Mouse (Mus musculus) left cerebral cortex, postnatal 36 days (tissue): ENCODE data around the gene Lysmd1. TPM values are rescaled to one million over a fixed set of nuclear protein-coding genes. Genes with fewer than 3 reads are reported as not detected.

Experiments used
- DNase-seq, 2 experiments: peaks; one replicate each; pipeline ENCODE4 v3.0.0; 2021 to 2022; ENCODE audit warnings: low spot score in 2 of 2, mixed read lengths in 1 of 2
- intact Hi-C: fragments of 180-260 bp; cut with DNase I; formaldehyde crosslinking; loops from one replicate; pipeline ENCODE4 v1.15.1; 2025
- microRNA-seq: library from miRNA; unstranded; fragments of <30 nt; microRNA quantifications from one replicate; pipeline ENCODE4 v1.2.0, GENCODE M21; 2022
- total RNA-seq, 2 experiments: library from RNA; stranded (reverse); gene quantifications; 2 replicates each; pipeline ENCODE4 v1.2.3; 2021

Gene Lysmd1
- total RNA-seq, 2 experiments from 2014 or later: 16.3 to 18.4 TPM

DNA sequence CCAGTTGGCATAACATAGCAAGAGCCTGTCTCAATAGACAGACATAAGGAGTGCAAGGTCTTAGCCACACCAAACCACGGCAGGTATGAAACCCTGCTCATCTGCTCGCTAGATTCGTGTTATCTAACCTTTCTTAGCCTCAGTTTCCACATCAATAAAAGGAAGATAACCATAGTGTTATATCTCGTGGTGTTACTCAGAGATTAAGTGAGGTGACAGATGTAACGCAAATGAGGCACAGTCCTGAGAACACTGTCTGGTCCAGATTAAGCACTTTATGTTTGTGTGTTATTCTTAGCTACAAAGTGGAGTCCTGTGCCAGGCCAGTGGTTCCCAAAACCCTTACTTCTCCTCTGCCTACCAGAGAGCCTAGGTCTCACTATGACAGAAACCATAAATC, 31.0 kb downstream of the Lysmd1 start:
- intact Hi-C loops: no loop called here
- DNase-seq: no peak

DNA sequence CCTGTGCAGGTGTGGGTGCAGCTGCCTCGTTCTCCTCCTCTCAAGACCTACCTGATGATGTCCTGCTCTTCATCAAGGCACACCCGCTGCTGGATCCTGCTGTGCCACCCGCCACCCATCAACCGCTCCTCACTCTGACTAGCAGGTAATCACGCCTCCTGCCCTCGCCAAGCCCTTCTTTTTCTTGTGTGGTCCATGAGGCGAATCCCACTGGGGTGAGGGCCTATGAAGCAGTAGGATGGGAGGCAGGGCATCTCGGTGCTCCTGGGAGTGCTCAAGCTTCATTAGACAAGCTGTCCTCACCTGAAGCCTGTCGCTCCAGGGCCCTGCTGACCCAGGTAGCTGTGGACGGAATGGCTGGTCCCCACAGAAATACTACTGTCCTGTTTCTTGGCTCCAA, 36.1 kb downstream of the Lysmd1 start:
- intact Hi-C loops: no loop called here
- no peak for DNase-seq

DNA sequence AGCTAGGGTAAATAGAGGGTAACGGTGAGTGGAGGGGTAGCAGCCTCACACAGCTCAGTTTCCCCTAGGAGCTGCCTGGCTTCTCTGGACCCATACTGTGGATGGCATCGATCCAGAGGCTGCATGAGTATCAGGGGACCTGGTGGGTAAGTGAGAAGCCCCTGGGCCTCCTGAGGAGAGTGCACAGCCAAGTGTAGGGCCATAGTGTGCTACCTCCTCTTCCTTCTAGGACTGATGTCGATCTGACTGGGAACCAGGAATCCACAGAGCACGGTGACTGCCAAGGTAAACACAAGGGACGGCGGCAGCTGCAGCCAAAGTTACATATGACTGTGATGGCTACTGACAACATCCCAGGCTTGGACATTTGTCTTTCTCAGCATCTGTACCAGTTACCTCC, 37.2 kb downstream of the Lysmd1 start:
- intact Hi-C loops: no loop called here
- no peak for DNase-seq

DNA sequence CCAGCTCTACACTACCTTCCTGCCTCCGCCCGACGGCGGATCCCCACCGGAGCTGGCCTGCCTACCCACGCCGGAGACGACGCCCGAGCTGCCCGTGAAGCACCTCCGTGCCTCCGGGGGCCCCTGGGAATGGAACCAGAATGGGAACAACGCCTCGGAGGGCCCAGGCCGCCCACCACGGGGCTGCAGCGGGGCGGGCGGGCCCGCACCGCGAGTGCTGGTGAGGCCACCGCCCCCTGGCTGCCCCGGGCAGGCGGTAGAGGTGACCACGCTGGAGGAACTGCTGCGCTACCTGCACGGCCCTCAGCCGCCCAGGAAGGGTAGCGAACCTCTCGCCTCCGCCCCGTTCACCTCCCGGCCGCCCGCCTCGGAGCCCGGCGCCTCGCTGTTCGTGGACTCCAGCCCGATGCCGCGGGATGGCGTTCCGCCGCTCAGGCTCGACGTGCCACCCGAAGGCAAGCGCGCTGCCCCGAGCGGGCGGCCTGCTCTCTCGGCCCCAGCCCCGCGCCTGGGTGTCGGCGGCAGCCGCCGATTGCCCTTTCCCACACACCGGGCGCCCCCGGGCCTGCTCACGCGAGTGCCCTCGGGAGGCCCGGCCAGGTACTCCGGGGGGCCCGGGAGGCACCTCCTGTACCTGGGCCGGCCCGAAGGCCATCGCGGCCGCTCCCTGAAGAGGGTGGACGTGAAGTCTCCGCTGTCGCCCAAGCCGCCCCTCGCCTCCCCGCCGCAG, 38.8 kb downstream of the Lysmd1 start:
- intact Hi-C loops: no loop called here
- no peak for DNase-seq

DNA sequence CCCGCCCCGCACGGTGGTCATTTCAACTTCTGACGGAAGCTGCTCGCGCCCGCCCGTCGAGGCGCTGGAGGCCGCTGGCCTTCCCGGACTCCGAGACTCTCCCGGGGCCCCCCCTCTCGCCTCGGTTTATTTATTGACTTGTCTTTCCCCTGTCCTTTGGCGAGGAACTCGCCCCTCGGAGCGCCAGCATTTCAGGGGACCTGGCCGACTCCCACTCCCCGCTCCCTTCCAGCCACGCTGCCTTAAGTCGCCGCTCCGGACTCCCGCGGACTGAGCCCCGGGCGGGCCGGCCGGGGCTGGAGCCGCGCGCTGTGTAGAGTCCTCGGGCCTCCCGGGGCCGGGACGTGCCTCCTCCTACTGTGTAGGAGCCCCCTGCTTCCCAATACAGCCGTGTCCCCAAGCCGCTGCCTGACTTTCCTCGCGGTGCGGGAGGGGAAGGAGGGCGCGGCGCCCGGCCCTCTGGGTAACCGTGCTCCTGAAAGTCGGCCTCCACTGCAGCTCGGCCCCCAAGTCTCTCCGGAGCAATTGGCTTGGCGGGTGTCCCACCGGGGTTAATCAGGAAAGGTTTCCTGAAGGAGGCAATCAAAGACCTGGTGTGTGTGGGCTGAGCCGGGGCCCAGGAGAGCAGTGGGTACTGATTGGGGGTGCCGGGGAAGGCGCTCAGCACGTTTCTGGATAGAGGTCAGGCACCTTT, 39.5 kb downstream of the Lysmd1 start:
- intact Hi-C loops: no loop called here
- no peak for DNase-seq

DNA sequence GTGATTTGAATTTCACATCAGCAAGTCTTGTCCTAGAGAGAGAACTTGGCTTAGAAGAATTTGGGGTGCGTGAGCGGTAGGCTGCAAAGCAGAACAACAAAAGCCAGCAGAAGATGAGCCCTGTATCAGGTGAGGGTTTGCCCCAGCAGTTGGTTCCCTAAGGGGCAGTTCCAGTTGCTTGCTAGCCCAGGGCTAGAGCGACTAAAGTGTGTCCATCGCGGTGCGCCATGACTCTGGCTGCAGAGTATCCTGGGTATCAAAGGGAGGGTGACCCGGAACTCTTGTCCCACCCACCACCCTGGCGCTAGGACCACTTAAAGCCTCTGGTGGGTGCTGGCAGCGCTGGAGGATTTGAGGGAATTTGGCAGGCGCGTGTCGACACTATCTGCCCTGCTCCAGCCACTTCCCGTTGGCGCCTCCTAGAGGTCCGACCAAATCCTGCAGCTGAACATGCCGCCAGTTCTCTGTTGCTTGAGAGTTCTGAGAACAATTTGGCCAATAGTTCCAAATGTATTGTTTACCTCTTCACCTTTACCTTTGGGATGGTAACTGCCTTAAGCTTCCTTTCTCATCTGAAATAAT, 40.2 kb downstream of the Lysmd1 start:
- intact Hi-C loops: no loop called here
- DNase-seq: peak; percentile 66 to 71

DNA sequence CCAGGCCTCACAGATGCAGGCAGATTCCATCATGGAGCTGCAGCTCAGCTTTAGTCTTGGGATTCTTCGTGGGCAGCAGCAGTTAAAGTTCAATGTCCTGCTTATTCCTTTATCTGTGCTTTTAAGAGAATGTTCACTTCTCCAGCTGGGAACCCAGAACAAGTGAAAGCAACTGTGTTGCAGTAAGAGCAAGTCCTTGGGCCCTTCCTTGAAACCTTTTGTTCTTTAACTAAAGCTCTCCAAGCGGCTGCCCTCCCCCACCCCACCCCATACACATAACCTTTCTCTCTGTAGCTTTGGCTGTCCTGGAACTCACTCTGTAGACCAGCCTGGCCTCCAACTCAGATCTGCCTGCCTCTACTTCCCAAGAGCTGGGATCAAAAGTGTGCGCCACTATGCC, 42.6 kb downstream of the Lysmd1 start:
- intact Hi-C loops: no loop called here

DNA sequence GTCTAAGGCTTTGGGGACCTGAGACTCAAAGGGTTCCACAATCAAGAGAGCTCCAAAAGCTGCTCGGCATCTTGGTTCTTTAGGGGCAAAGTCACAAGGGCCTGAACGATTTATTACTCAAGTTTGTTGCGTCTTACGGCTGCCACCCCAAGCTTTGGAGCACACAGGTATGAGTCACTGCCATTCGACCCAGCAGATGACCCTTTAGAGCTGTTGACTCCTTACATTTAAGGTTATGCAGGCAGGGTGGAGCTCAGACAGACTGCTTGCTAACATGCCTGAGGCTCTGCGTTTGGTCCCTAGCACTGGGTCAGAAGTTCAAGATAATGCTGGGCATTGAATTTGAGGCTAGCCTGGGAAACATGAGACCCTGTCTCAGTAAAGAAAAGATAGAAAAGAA, 43.7 kb downstream of the Lysmd1 start:
- intact Hi-C loops: no loop called here
- DNase-seq: no peak

More for the DNA sequence above, 42.6 kb downstream of the Lysmd1 start:
- no peak for DNase-seq

DNA sequence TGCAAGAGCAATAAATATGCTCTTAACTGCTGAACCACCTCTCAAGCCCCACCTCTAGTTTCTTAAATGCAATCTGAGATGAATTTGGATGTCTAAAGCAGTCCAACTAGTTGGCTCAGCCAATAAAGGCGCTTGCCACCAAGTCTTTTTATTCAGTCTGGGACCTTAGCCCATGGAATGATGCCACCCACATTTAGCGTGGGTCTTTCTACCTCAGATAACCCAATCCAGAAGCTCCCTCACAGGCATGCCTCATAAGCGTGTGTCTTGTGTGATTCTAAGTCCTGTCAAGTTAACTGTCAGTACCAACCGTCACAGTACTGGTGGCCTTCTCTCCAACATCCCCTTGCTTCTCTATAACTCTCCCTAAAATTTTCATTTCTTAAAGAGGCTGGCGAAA, 45.1 kb downstream of the Lysmd1 start:
- peak in 1 of 2 experiments; percentile 24 for DNase-seq
- intact Hi-C loops: no loop called here

DNA sequence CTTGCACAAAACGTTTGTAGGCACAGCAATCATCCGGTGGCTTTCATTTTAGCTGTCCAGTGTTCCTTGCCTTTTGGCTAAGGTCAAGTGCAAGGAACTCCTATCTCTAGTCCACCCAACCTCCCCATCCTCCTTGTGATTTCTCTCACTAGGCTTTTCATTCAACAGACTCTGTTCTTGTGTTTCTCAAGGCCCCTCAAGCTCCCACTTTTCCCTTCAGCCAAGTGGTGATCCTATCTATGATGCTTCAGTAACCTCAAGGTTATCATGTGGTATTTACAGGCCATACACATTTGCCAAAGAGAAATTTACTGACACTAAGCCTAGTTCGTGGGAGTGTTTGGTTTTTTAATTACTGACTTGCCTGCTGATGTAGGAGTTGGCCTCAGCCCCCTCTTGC, 46.0 kb downstream of the Lysmd1 start:
- intact Hi-C loops: no loop called here
- DNase-seq: no peak

DNA sequence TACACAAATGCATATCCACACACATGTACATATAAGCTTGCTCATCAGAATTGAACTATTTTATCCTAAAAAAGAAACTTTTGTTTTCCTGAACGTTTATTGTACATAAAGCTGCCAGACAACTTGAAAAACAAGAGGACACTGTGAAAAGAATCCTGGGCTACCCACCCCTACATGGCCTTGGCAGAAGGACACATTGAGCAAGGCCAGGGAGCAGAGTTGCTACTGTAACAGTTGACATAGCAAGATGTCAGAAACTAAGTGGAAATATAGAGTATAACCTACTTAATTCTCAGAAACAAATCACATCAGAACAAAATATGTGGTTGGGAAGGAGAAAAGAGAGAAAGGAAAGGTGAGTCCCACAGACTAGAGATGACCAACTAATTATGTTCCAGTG, 48.0 kb downstream of the Lysmd1 start:
- DNase-seq: no peak
- intact Hi-C loops: no loop called here

DNA sequence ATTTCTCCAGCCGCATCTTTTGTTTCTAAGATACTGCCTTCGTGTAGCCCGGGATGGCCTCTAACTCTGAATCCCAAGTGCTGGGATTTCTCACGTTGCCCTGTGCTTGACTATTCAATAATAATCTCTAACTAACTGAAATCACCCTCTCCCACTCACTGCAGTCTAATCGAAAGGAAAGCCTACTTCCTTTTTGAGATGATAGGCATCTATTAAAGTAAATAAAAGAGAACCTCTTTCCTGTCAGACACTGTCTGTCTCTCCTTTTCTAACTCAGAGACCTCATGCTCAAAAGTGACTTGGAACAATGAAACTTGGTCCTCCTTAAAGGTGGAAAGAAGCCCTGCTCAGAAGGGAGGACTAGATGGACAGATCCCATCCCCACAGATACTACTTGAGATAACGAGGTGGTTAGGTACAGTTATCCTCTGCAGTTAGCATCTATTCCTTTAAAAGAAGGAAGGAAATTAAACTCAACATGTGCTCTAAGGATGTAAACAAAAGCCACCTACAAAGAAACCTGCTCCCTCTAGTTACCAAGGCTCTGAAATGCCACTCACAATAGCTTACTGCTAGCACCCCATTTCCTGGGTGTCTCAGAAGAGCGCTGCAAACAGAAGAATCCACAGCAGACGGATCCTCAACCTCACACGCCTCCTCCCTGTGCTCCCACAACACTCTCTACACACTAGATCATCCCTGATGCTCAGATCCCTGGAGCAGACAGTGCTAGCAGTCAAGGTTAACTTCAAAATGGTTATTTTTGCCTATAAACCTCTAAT, 51.1 kb downstream of the Lysmd1 start:
- intact Hi-C loops: no loop called here
- DNase-seq: no peak

DNA sequence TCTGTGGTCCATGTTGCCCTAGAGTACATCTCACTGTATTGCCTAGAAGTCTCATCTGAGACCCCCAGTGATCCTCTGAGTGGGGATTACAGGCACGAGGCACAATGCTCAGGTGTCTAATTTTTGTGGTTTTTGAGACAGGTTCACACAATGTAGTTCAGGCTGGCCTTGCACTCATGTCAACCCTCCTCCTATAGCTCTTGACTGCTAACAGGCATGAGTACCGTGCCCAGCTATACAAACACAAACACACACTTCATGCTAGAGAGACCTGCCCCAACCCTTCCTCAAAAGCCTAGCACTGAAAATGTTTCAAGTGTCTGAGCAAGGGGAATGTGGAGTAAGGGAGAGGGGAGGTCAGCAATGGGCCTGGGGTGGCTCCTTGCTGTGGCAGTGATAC, 52.2 kb downstream of the Lysmd1 start:
- intact Hi-C loops: no loop called here
- no peak for DNase-seq

DNA sequence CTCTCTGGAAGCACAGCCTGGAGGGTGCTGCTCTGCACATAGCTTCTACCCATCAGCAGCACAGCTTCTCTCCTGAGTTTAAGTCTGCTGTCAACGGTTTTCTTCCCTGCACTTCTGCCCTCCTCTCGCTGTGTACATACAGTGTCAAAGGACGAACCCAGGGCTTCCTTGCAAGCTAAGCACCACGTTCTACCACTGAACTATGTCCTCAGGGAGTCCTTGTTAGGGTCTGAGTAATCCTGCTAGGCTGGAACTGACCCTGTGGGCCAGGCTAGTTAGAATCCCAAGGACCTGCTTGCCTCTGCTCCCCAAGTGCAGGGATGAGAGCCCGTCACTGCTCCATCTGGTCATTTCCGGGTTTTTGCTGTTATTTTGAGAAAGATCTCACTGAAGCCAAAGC, 53.0 kb downstream of the Lysmd1 start:
- no peak for DNase-seq
- intact Hi-C loops: no loop called here

Small RNA genes lying within 50 kb of the gene (microRNA-seq; reads per million reads assigned to microRNA genes)
- gene Mir8099-1: not detected

Other genes with a start within 250 kb of the Lysmd1 start
- 100 to 1,000 TPM; 267 TPM for gene Psmb4, start 247.1 kb upstream of the Lysmd1 start, total RNA-seq
- 10 to 100 TPM in 1 of 2 experiments, 1 to 10 TPM in 1; 9.7 to 10.0 TPM for gene Selenbp1, start 201.0 kb upstream of the Lysmd1 start, total RNA-seq
- 10 to 100 TPM; 20.6 to 24.4 TPM for gene Rfx5, start 180.0 kb upstream of the Lysmd1 start, total RNA-seq
- gene Pi4kb, start 159.4 kb upstream of the Lysmd1 start, total RNA-seq: 10 to 100 TPM; 55.4 to 57.1 TPM
- gene Zfp687, start 118.6 kb upstream of the Lysmd1 start, total RNA-seq: 10 to 100 TPM; 24.0 to 26.1 TPM
- gene Psmd4, start 91.5 kb upstream of the Lysmd1 start, total RNA-seq: 100 to 1,000 TPM; 143 to 149 TPM
- 10 to 100 TPM; 51.7 to 56.3 TPM for gene Pip5k1a, start 27.2 kb upstream of the Lysmd1 start, total RNA-seq
- 10 to 100 TPM; 39.7 to 46.7 TPM for gene Vps72, start 23.1 kb upstream of the Lysmd1 start, total RNA-seq
- gene Tmod4, start 9.6 kb upstream of the Lysmd1 start, total RNA-seq: under 1 TPM in 1 of 2 experiments, not detected in 1; 0.88 TPM
- gene Scnm1, start 77 bp upstream of the Lysmd1 start, total RNA-seq: 10 to 100 TPM; 46.1 to 46.4 TPM
- 1 to 10 TPM; 2.5 TPM for gene Tnfaip8l2, start 8.3 kb downstream of the Lysmd1 start, total RNA-seq
- gene Sema6c, start 26.4 kb downstream of the Lysmd1 start, total RNA-seq: 10 to 100 TPM; 20.2 to 21.0 TPM
- gene Gabpb2, start 83.8 kb downstream of the Lysmd1 start, total RNA-seq: 10 to 100 TPM in 1 of 2 experiments, 1 to 10 TPM in 1; 6.3 to 13.4 TPM
- gene Cdc42se1, start 94.6 kb downstream of the Lysmd1 start, total RNA-seq: 10 to 100 TPM; 64.4 to 68.0 TPM
- gene Mllt11, start 98.1 kb downstream of the Lysmd1 start, total RNA-seq: 100 to 1,000 TPM; 292 to 336 TPM
- under 1 TPM; 0.20 to 0.27 TPM for gene Gm128, start 107.5 kb downstream of the Lysmd1 start, total RNA-seq
- gene Bnipl, start 117.1 kb downstream of the Lysmd1 start, total RNA-seq: under 1 TPM; 0.39 to 0.86 TPM
- gene Mindy1, start 147.3 kb downstream of the Lysmd1 start, total RNA-seq: 10 to 100 TPM; 21.6 to 22.9 TPM
- gene Prune1, start 148.0 kb downstream of the Lysmd1 start, total RNA-seq: 10 to 100 TPM; 24.9 to 27.0 TPM
- gene Anxa9, start 173.1 kb downstream of the Lysmd1 start, total RNA-seq: 1 to 10 TPM; 1.1 TPM
- gene Cers2, start 180.7 kb downstream of the Lysmd1 start, total RNA-seq: 10 to 100 TPM; 49.2 to 53.5 TPM
- 10 to 100 TPM; 29.4 to 40.0 TPM for gene Setdb1, start 223.1 kb downstream of the Lysmd1 start, total RNA-seq